Mouse (Mus musculus) monocyte, adult 5-6 weeks (primary cell): ENCODE measurements around the gene Ces4a. TPM values are rescaled to one million over a fixed set of nuclear protein-coding genes. Genes with fewer than 3 reads are reported as not detected.
A peak's percentile ranks its signal among the peaks of the same experiment; 100 is the strongest.
"Not testable (repeated sequence)": the region's sequence is repeated elsewhere in the genome, so short reads cannot be mapped to it uniquely, and the experiment has no call there.

Experiments used
- ATAC-seq: fragments of 153-309, 156-312 bp; replicated peaks from 2 replicates; pipeline ENCODE4 v1.8.0; 2017; ENCODE audit warnings: mild to moderate bottlenecking; ENCODE audit not compliant: low TSS enrichment, insufficient number of reproducible peaks, severe bottlenecking, poor library complexity, low FRiP score
- total RNA-seq: library from RNA; stranded (forward); fragments of 200-1000, 200-491, 200-594 nt; gene quantifications from 3 replicates; pipeline ENCODE4 v1.2.3, GENCODE M21; 2017

The Ces4a gene
- total RNA-seq, 1 experiment from 2014 or later = not detected

- ATAC-seq = no peak
These were observed 32.8 kb downstream of the Ces4a start for GRCm38 (mm10) chr8:105164272-105164902.

- ATAC-seq = no peak
These were observed 33.6 kb downstream of the Ces4a start for GRCm38 (mm10) chr8:105165191-105165590.

- no peak for ATAC-seq
These were observed 35.5 kb downstream of the Ces4a start for GRCm38 (mm10) chr8:105167116-105167515.

- no peak for ATAC-seq
These were observed 38.0 kb downstream of the Ces4a start for GRCm38 (mm10) chr8:105169582-105169981.

GRCm38 (mm10) chr8:105170041-105170380 is 38.4 kb downstream of the Ces4a start:
- ATAC-seq = peak; percentile 25

DNA sequence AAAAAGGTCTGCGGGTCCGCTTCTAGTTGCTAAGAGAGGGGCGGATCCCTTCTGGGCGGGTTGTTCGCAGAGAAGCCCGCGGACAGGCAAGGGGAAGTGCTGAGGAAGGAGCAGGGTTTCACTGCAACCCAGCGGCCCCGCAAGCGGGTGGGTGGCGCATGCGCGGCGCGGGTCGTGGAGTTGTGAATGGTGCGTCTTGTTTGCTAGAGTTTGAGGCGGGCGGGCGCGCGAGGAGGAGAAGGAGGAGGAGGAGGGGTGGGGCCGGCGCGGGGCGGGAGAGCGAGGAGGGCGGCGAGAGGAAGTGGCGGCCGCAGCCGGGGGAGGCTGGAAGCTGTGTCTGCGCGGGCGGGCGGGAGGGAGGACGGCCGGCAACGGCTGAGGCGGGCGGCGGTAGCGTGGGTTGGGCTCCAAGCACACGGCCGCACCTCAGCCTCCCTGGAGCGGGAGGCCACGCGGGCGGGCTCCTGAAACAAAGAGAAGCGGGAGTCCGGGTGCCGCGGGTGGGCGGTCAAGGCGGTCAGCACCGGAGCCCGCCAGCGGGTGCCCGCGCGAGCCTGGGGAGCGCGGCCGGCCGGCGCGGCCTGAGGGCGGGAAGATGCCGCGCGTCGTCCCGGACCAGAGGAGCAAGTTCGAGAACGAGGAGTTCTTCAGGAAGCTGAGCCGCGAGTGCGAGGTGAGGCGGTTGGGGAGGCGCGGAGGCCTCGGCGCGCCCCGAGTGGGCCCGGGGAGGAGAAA is 38.9 kb downstream of the Ces4a start, which contains the start of gene Cbfb:
Gene Cbfb, plus strand, starts transcription at position 294 of the 735 bp plus-strand sequence.
- peak; percentile 90 for ATAC-seq

GRCm38 (mm10) chr8:105171116-105172002 is 39.8 kb downstream of the Ces4a start:
- ATAC-seq = 0 out of 2 replicates have a peak, but pooled peaks have one; percentile 25

GRCm38 (mm10) chr8:105172003-105172362 is 40.4 kb downstream of the Ces4a start:
- peak; percentile 44; the same call in 1 of the 2 replicates for ATAC-seq

GRCm38 (mm10) chr8:105175287-105175686 is 43.7 kb downstream of the Ces4a start:
- ATAC-seq = not testable (repeated sequence)

DNA sequence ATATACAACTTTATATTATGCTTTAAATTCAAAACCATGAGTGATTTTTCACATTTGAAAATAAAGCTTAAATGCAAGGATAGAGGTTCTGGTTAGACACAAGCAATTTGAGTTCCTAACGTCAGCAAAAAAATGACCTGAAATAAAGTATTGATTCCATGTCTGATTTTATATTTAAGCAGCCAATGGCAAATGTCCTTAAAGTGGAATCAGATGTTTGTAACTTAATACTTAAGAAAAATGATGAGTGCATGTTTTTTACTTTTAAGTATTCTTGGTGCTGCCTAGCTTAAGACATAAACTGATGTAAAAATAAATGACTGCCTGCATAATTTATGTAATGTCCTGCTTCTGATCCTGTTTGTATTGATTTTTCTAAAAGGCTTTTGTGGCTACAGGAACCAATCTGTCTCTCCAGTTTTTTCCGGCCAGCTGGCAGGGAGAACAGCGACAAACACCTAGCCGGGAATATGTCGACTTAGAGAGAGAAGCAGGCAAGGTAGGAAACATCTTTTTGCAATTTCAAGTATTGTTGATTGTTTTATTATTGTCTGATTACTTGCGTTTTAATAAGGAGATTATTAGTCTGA is 46.7 kb downstream of the Ces4a start:
- no peak for ATAC-seq

- ATAC-seq = no peak
These were observed 50.6 kb downstream of the Ces4a start for GRCm38 (mm10) chr8:105182201-105182600.

GRCm38 (mm10) chr8:105186467-105187005 is 54.9 kb downstream of the Ces4a start:
- no peak for ATAC-seq

- ATAC-seq = no peak
These were observed 60.6 kb downstream of the Ces4a start for GRCm38 (mm10) chr8:105192182-105192581.

Other genes starting within 250 kb of the Ces4a start
- gene Ces2e, start 205.5 kb upstream of the Ces4a start, total RNA-seq = not detected in 3 replicates
- not detected in 3 replicates for gene Ces2f, start 184.4 kb upstream of the Ces4a start, total RNA-seq
- not detected in 3 replicates for gene Ces2g, start 170.1 kb upstream of the Ces4a start, total RNA-seq
- not detected in 3 replicates for gene Ces2h, start 130.9 kb upstream of the Ces4a start, total RNA-seq
- not detected in 3 replicates for gene Ces3a, start 83.2 kb upstream of the Ces4a start, total RNA-seq
- not detected in 3 replicates for gene Ces3b, start 48.0 kb upstream of the Ces4a start, total RNA-seq
- 167 to 180 TPM (median 174 TPM) in 3 replicates for gene Cbfb, start 38.9 kb downstream of the Ces4a start, total RNA-seq
- gene D230025D16Rik, start 93.3 kb downstream of the Ces4a start, total RNA-seq = 28.8 to 39.0 TPM (median 32.3 TPM) in 3 replicates
- gene B3gnt9, start 123.4 kb downstream of the Ces4a start, total RNA-seq = 0.29 TPM in 1 of 3 replicates, not detected in the others
- 16.2 to 28.9 TPM (median 23.3 TPM) in 3 replicates for gene Tradd, start 132.8 kb downstream of the Ces4a start, total RNA-seq
- 3.6 to 5.0 TPM in 2 of 3 replicates, not detected in the other for gene Fbxl8, start 132.8 kb downstream of the Ces4a start, total RNA-seq
- 0.96 to 2.5 TPM in 2 of 3 replicates, not detected in the other for gene Hsf4, start 138.0 kb downstream of the Ces4a start, total RNA-seq
- not detected in 3 replicates for gene Nol3, start 144.3 kb downstream of the Ces4a start, total RNA-seq
- gene 4931428F04Rik, start 158.1 kb downstream of the Ces4a start, total RNA-seq = 0.64 to 1.3 TPM in 2 of 3 replicates, not detected in the other
- gene Exoc3l, start 164.3 kb downstream of the Ces4a start, total RNA-seq = 0.43 to 0.49 TPM in 2 of 3 replicates, not detected in the other
- 19.7 to 52.7 TPM (median 21.0 TPM) in 3 replicates for gene E2f4, start 165.9 kb downstream of the Ces4a start, total RNA-seq
- gene Elmo3, start 173.8 kb downstream of the Ces4a start, total RNA-seq = 0.21 to 2.5 TPM (median 1.3 TPM) in 3 replicates
- 1.3 to 2.8 TPM (median 1.7 TPM) in 3 replicates for gene Lrrc29, start 194.5 kb downstream of the Ces4a start, total RNA-seq
- gene Tmem208, start 194.6 kb downstream of the Ces4a start, total RNA-seq = 36.6 to 48.0 TPM (median 42.8 TPM) in 3 replicates
- gene Fhod1, start 216.2 kb downstream of the Ces4a start, total RNA-seq = 6.5 to 14.7 TPM (median 8.4 TPM) in 3 replicates
- gene Slc9a5, start 217.0 kb downstream of the Ces4a start, total RNA-seq = 0.10 TPM in 1 of 3 replicates, not detected in the others
- gene Plekhg4, start 241.5 kb downstream of the Ces4a start, total RNA-seq = 0.49 TPM in 1 of 3 replicates, not detected in the others